Mouse (Mus musculus) hematopoietic multipotent progenitor cell, adult 10-12 weeks (in vitro differentiated cells): ENCODE results near the gene Gm10408. TPM values are rescaled to one million over a fixed set of nuclear protein-coding genes. Genes with fewer than 3 reads are reported as not detected.

Source experiments
- polyA plus RNA-seq: library from polyadenylated mRNA; stranded (reverse); fragments of >175 nt; gene quantifications from 2 replicates; pipeline ENCODE4 v1.2.3, GENCODE M21; 2012; ENCODE audit warnings: low replicate concordance

The Gm10408 gene
- not detected in 2 replicates for polyA plus RNA-seq

DNA sequence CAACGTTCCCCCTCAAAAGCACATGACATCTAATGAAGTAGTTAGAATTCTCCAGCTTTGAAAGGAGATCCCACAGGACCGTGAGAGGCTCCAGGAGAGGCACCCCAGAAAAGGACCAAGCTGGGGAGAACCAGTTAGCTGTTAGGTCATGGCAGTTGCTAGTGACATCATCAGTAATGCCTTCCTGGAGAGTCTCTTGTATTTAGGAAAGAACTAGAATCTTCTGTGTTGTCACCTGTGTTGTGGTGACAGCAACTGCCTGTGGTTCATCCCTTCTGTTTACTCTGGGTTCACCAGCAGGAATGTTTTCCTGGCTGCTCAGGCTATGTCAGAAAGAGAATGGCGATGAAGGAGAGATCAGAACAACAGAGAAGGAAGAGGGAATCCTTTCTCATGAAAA is at the start of gene Gm10408:
Gene Gm10408, plus strand, starts transcription at position 301 of the 400 bp plus-strand sequence.

GRCm38 (mm10) chr14:3412314-3412713 is 36.9 kb upstream of the Gm10408 start, which contains the start of gene Gm10409:
Gene Gm10409, plus strand, starts transcription at chr14:3412614.

DNA sequence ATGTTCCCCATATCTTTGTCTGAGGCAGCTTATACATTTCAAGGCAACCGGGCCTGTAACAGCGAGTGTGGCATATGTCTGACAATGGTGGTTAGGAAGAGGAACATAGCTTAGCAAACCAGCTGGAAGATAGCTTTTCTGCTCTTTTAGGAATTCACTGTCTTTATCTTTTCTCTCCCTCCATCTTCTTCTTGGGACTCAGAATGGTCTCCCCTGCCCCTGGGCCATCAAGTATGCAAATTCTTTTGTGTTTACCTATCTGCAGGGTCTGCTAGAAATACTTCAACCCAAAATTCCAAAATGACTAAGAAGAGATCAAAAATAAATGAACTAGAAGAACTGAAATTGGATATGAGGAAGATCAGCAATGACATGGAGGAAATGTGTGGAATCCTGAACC is 21.4 kb upstream of the Gm10408 start, which contains the start of gene Gm3005:
Gene Gm3005, plus strand, starts transcription at position 301 of the 400 bp plus-strand sequence.

Other genes starting within 250 kb of the Gm10408 start
- 0.24 and 1.2 TPM in 2 replicates for gene D830030K20Rik, start 240.9 kb upstream of the Gm10408 start, polyA plus RNA-seq
- gene Gm2956, start 116.8 kb upstream of the Gm10408 start, polyA plus RNA-seq = 0.08 TPM in 1 of 2 replicates, not detected in the other
- not detected in 2 replicates for gene Gm10413, start 54.3 kb upstream of the Gm10408 start, polyA plus RNA-seq
- not detected in 2 replicates for gene Gm10409, start 36.8 kb upstream of the Gm10408 start, polyA plus RNA-seq
- gene Gm3005, start 21.3 kb upstream of the Gm10408 start, polyA plus RNA-seq = not detected in 2 replicates
- gene Gm3012, start 185.1 kb downstream of the Gm10408 start, polyA plus RNA-seq = not detected in 2 replicates
- gene Gm3020, start 202.7 kb downstream of the Gm10408 start, polyA plus RNA-seq = not detected in 2 replicates
- gene Gm3043, start 239.4 kb downstream of the Gm10408 start, polyA plus RNA-seq = not detected in 2 replicates